Mouse (Mus musculus) neural tube, embryonic 15.5 days (tissue): ENCODE measurements around the gene Ctrl. TPM values are rescaled to one million over a fixed set of nuclear protein-coding genes. Genes with fewer than 3 reads are reported as not detected.
"Not testable (repeated sequence)": the region's sequence is repeated elsewhere in the genome, so short reads cannot be mapped to it uniquely, and the experiment has no call there.

Experiments
- ATAC-seq: fragments of 200-750 bp; cut with Nextera tagmentation; 2 replicates; pipeline ENCODE4 v1.8.0; 2017; ENCODE audit warnings: mild to moderate bottlenecking, moderate TSS enrichment, moderate library complexity; ENCODE audit not compliant: low FRiP score
- H3K27ac ChIP-seq: fragments of 300-500 bp; sonication (generic); replicated peaks from 2 replicates; pipeline ENCODE4 v1.5.1; 2015; ENCODE audit warnings: mild to moderate bottlenecking, inconsistent platforms
- H3K27me3 ChIP-seq: fragments of 300-500 bp; sonication (generic); replicated peaks from 2 replicates; pipeline ENCODE4 v1.6.1; 2015; ENCODE audit warnings: inconsistent platforms
- H3K36me3 ChIP-seq: fragments of 300-500 bp; sonication (generic); 2 replicates; pipeline ENCODE4 v1.6.1; 2015; ENCODE audit warnings: inconsistent platforms
- H3K4me1 ChIP-seq: fragments of 300-500 bp; sonication (generic); 2 replicates; pipeline ENCODE4 v1.6.1; 2015; ENCODE audit warnings: inconsistent platforms
- H3K4me2 ChIP-seq: fragments of 300-500 bp; sonication (generic); 2 replicates; pipeline ENCODE4 v1.6.1; 2015; ENCODE audit warnings: inconsistent platforms, mild to moderate bottlenecking, moderate library complexity
- H3K4me3 ChIP-seq: fragments of 300-500 bp; sonication (generic); replicated peaks from 2 replicates; pipeline ENCODE4 v1.5.1; 2015; ENCODE audit warnings: mild to moderate bottlenecking, inconsistent platforms
- H3K9ac ChIP-seq: fragments of 300-500 bp; sonication (generic); replicated peaks from 2 replicates; pipeline ENCODE4 v1.6.1; 2015; ENCODE audit warnings: mild to moderate bottlenecking, inconsistent platforms
- H3K9me3 ChIP-seq: fragments of 300-500 bp; sonication (generic); replicated peaks from 2 replicates; pipeline ENCODE4 v1.6.1; 2016; ENCODE audit warnings: inconsistent platforms
- WGBS: fragments of 180-500 bp; shearing (Covaris S2); methylation state at CpG from one replicate; pipeline ENCODE4 v1.1.7; 2015; ENCODE audit warnings: mixed read lengths; 5-methylcytosine and 5-hydroxymethylcytosine counted together
- polyA plus RNA-seq: library from polyadenylated mRNA; unstranded; fragments of >200 nt; fragmentation: Nextera tagmentation; extraction: Ambion mirVana; gene quantifications from 2 replicates; pipeline ENCODE4 v1.2.1, GENCODE M21; 2015

Ctrl gene
- polyA plus RNA-seq: 3.2 and 3.5 TPM in 2 replicates

- Histone ChIP-seq H3K4me3 (no peak within 1 kb of the TSS), H3K27ac (no peak within 1 kb of the TSS), H3K36me3 (0 out of 2 replicates have a peak, but pooled peaks cover 16% of the 10 kb centered on the region), H3K27me3 (no peaks in the 10 kb centered on the region), H3K9me3 (no peaks in the 10 kb centered on the region), H3K9ac (no peak within 1 kb of the TSS), H3K4me1 (peaks cover 30% of the 10 kb centered on the region), H3K4me2 (no peak within 1 kb of the TSS)
- ATAC-seq: no peak
- WGBS: 90% methylated on average over 2 of the region's 2 CpGs
Measured at GRCm38 (mm10) chr8:105933762-105934161, at the start of gene Ctrl. Gene Ctrl, minus strand, starts transcription at chr8:105933862.

- ATAC-seq, H3K4me2 ChIP-seq, H3K27ac ChIP-seq, H3K27me3 ChIP-seq, H3K4me1 ChIP-seq, H3K9me3 ChIP-seq, H3K9ac ChIP-seq, H3K36me3 ChIP-seq, H3K4me3 ChIP-seq: not testable (repeated sequence)
- 79% methylated on average over 11 of the region's 11 CpGs for WGBS
Measured at GRCm38 (mm10) chr8:105983406-105983805, 49.7 kb upstream of the Ctrl start.

GRCm38 (mm10) chr8:105981146-105981545, 47.5 kb upstream of the Ctrl start:
- Histone ChIP-seq H3K27ac (no peak overlapping the region), H3K27me3 (no peaks in the 10 kb centered on the region), H3K4me3 (no peak overlapping the region), H3K4me2 (no peak overlapping the region), H3K9ac (no peak overlapping the region), H3K36me3 (no peaks in the 10 kb centered on the region), H3K9me3 (no peaks in the 10 kb centered on the region), H3K4me1 (no peaks in the 10 kb centered on the region)
- 94% methylated on average over 1 of the region's 1 CpGs for WGBS
- no peak for ATAC-seq

GRCm38 (mm10) chr8:105979325-105979724, 45.7 kb upstream of the Ctrl start, which contains the start of gene Dpep3:
Gene Dpep3, minus strand, starts transcription at chr8:105979429.
- no peak within 1 kb of the TSS for H3K4me2 ChIP-seq
- H3K27ac ChIP-seq: no peak within 1 kb of the TSS
- no peak within 1 kb of the TSS for H3K9ac ChIP-seq
- no peaks in the 10 kb centered on the region for H3K27me3 ChIP-seq
- no peaks in the 10 kb centered on the region for H3K4me1 ChIP-seq
- no peaks in the 10 kb centered on the region for H3K9me3 ChIP-seq
- no peaks in the 10 kb centered on the region for H3K36me3 ChIP-seq
- no peak for ATAC-seq
- WGBS: 94% methylated on average over 15 of the region's 15 CpGs
- no peak within 1 kb of the TSS for H3K4me3 ChIP-seq

- H3K27me3 ChIP-seq: no peaks in the 10 kb centered on the region
- H3K4me2 ChIP-seq: no peak overlapping the region
- H3K4me1 ChIP-seq: no peaks in the 10 kb centered on the region
- 64% methylated on average over 7 of the region's 7 CpGs for WGBS
- H3K4me3 ChIP-seq: no peak overlapping the region
- ATAC-seq: no peak
- H3K9me3 ChIP-seq: no peaks in the 10 kb centered on the region
- no peaks in the 10 kb centered on the region for H3K36me3 ChIP-seq
- H3K9ac ChIP-seq: no peak overlapping the region
- H3K27ac ChIP-seq: no peak overlapping the region
Measured at GRCm38 (mm10) chr8:105975363-105975762, 41.7 kb upstream of the Ctrl start.

GRCm38 (mm10) chr8:105971019-105971720, 37.5 kb upstream of the Ctrl start:
- no peak for ATAC-seq
- Histone ChIP-seq H3K9me3 (no peaks in the 10 kb centered on the region), H3K4me3 (no peak overlapping the region), H3K27me3 (peaks cover 18% of the 10 kb centered on the region), H3K27ac (no peak overlapping the region), H3K4me1 (peaks cover 4% of the 10 kb centered on the region; the same call in 1 of the 2 replicates), H3K9ac (no peak overlapping the region), H3K36me3 (no peaks in the 10 kb centered on the region), H3K4me2 (no peak overlapping the region)
- WGBS: 75% methylated on average over 8 of the region's 8 CpGs

GRCm38 (mm10) chr8:105969367-105969766, 35.7 kb upstream of the Ctrl start:
- Histone ChIP-seq H3K36me3 (no peaks in the 10 kb centered on the region), H3K4me2 (no peak overlapping the region), H3K27me3 (peaks cover 36% of the 10 kb centered on the region), H3K9ac (no peak overlapping the region), H3K9me3 (no peaks in the 10 kb centered on the region), H3K27ac (no peak overlapping the region), H3K4me3 (no peak overlapping the region), H3K4me1 (peaks cover 21% of the 10 kb centered on the region)
- 66% methylated on average over 1 of the region's 1 CpGs for WGBS
- no peak for ATAC-seq

GRCm38 (mm10) chr8:105966692-105967311, 33.1 kb upstream of the Ctrl start:
- Histone ChIP-seq H3K4me2 (peak overlapping the region; percentile 57), H3K36me3 (no peaks in the 10 kb centered on the region), H3K27ac (no peak overlapping the region), H3K9me3 (no peaks in the 10 kb centered on the region), H3K27me3 (peaks cover 37% of the 10 kb centered on the region), H3K4me3 (no peak overlapping the region), H3K4me1 (peaks cover 21% of the 10 kb centered on the region), H3K9ac (no peak overlapping the region)
- WGBS: 6% methylated on average over 19 of the region's 19 CpGs
- ATAC-seq: no peak

GRCm38 (mm10) chr8:105965905-105966341, 32.3 kb upstream of the Ctrl start, which contains the start of gene Slc12a4:
Gene Slc12a4, minus strand, starts transcription at chr8:105966097.
- ATAC-seq: peak; percentile 47
- Histone ChIP-seq H3K27me3 (peaks cover 37% of the 10 kb centered on the region), H3K9me3 (no peaks in the 10 kb centered on the region), H3K27ac (peak within 1 kb of the TSS; percentile 58; the same call in 1 of the 2 replicates), H3K36me3 (no peaks in the 10 kb centered on the region), H3K4me2 (peak within 1 kb of the TSS; percentile 57), H3K4me1 (peaks cover 21% of the 10 kb centered on the region), H3K4me3 (peak within 1 kb of the TSS; percentile 44), H3K9ac (peak within 1 kb of the TSS; percentile 36)
- under 1% methylated on average over 44 of the region's 47 CpGs for WGBS

- peaks cover 21% of the 10 kb centered on the region for H3K4me1 ChIP-seq
- H3K36me3 ChIP-seq: no peaks in the 10 kb centered on the region
- H3K9me3 ChIP-seq: no peaks in the 10 kb centered on the region
- WGBS: 1% methylated on average over 40 of the region's 40 CpGs
- peak overlapping the region; percentile 57 for H3K4me2 ChIP-seq
- ATAC-seq: peak; percentile 66
- peak overlapping the region; percentile 44 for H3K4me3 ChIP-seq
- H3K27ac ChIP-seq: peak overlapping the region; percentile 58; the same call in 1 of the 2 replicates
- H3K9ac ChIP-seq: peak overlapping the region; percentile 36
- peaks cover 37% of the 10 kb centered on the region for H3K27me3 ChIP-seq
Measured at GRCm38 (mm10) chr8:105965266-105965904, 31.7 kb upstream of the Ctrl start.

- WGBS: 73% methylated on average over 12 of the region's 12 CpGs
Measured at GRCm38 (mm10) chr8:105964506-105965265, 31.0 kb upstream of the Ctrl start.

More at GRCm38 (mm10) chr8:105964506-105965265, 31.0 kb upstream of the Ctrl start:
- peak overlapping the region; percentile 57 for H3K4me2 ChIP-seq
- H3K36me3 ChIP-seq: no peaks in the 10 kb centered on the region
- H3K9ac ChIP-seq: no peak overlapping the region
- H3K4me3 ChIP-seq: peak overlapping the region; percentile 44
- H3K27ac ChIP-seq: no peak overlapping the region
- H3K9me3 ChIP-seq: no peaks in the 10 kb centered on the region
- peaks cover 37% of the 10 kb centered on the region for H3K27me3 ChIP-seq
- H3K4me1 ChIP-seq: peaks cover 21% of the 10 kb centered on the region
- ATAC-seq: no peak
